Mouse (Mus musculus) thymus, postnatal 0 days (tissue): Measurements from ENCODE around the gene H2-M10.3. TPM values are rescaled to one million over a fixed set of nuclear protein-coding genes. Genes with fewer than 3 reads are reported as not detected.
"Not testable (repeated sequence)": the region's sequence is repeated elsewhere in the genome, so short reads cannot be mapped to it uniquely, and the experiment has no call there.

Experiments
- DNase-seq: peaks from one replicate; pipeline ENCODE4 v3.0.0-alpha.2; 2015; ENCODE audit warnings: low spot score
- polyA plus RNA-seq: library from polyadenylated mRNA; unstranded; fragments of >200 nt; fragmentation: Nextera tagmentation; extraction: Ambion mirVana; gene quantifications from 2 replicates; pipeline ENCODE4 v1.2.1, GENCODE M21; 2015

Gene H2-M10.3
- 0.08 TPM in 1 of 2 replicates, not detected in the other for polyA plus RNA-seq

DNA sequence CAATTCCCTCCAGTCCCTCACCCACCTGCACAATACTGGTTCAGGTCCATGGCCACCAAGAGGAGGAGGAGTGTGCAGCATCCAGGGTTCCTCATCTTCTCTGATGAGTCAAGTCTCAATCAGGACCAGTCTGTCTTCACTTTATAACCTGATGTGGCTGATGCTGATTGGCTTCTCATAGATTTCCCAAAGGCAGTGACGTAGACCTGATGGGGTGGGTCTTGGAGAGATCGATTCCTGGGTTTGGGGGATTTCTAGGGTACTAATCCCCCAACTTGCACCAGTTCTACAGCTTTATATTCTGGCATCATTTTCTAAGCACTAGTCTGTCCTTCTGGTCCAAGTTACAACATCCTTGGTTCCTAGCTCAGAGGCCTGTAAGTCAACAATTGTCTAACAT, at the start of gene H2-M10.3:
Gene H2-M10.3 (minus strand): TSS at position 101 of the 400 bp plus-strand sequence.
- DNase-seq: not testable (repeated sequence)

- DNase-seq: no peak
These were observed 49.2 kb upstream of the H2-M10.3 start for GRCm38 (mm10) chr17:36417416-36417815.

DNA sequence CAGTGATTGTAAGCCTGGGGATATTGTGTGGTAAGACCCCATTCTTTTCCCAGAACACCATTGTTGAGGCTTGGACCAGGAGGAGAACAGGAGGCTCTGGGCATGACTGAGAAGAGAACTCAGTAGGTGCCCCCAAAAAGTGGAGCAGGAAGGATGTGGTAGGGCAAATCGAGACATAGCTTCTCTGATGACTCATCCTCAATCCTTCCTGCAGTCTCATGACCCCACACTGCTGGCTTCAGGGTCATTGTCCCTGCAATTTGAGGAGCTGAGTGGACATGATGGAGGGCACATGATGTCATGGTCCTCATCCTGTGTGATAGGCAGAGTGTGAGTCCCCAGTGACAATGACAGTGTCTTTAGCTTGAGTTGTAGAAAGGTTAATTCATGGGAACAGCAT, 47.2 kb upstream of the H2-M10.3 start:
- no peak for DNase-seq

GRCm38 (mm10) chr17:36414361-36414760, 46.1 kb upstream of the H2-M10.3 start:
- no peak for DNase-seq

DNA sequence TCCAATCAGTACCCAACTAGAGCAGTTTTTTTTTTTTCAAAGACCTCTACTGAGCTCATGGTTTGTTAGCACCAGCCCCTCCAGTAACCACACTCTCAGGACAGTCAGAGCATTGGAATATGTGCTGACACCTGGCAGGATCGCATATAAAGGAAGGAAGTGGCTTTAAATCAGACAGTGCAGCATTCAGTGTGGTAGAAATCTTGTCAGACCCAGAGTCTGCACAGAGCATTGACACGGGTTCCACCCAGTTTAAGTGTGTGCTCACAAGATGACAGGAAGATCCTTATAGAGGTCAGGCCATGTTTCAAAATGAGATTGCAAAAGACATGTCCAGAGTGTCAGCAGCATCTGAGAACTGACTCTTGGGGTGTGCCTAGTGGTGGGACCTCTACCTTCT, 21.7 kb upstream of the H2-M10.3 start:
- DNase-seq: no peak

GRCm38 (mm10) chr17:36362404-36362803, 5.8 kb downstream of the H2-M10.3 start:
- not testable (repeated sequence) for DNase-seq

GRCm38 (mm10) chr17:36357512-36357911, 10.7 kb downstream of the H2-M10.3 start:
- peak; percentile 42 for DNase-seq

- DNase-seq: no peak
These were observed 12.5 kb downstream of the H2-M10.3 start for GRCm38 (mm10) chr17:36355763-36356162.

DNA sequence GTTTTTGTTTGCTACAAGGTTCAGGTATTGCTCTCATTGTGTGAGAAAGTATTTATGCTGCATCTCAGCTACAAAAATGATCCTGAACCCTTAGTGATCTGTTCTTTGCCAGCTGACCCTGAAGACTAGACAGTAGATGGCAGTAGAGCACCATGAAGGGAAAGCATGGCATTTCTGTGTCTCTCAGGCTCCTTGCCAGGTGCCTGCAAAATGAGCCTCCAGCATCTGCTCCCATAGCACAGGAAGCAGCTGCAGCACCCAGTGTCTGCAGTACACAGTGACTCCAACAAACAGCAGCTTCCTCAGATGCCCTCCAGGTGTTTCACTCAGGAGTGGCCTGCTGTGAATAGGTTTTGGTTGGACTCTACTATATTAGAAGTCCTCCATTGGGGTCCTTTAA, 12.9 kb downstream of the H2-M10.3 start:
- DNase-seq: peak; percentile 77

DNA sequence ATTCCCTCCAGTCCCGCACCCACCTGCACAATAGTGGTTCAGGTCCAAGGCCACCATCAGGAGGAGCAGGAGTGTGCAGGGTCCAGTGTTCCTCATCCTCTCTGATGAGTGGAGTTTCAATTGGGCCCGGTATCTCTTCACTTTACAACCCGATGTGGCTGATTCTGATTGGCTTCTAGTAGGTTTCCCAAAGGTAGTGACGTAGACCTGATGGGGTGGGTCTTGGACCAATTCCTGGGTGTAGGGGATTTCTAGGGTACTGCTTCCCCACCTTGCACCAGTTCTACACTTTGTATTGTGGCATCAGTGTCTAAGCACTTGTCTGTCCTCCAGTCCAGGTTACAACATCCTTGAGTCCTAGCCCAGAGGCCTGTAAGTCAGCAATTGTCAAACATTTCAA, 42.2 kb downstream of the H2-M10.3 start, which contains the start of gene H2-M10.1:
Gene H2-M10.1 (minus strand): TSS at position 101 of the 400 bp plus-strand sequence.
- no peak for DNase-seq

DNA sequence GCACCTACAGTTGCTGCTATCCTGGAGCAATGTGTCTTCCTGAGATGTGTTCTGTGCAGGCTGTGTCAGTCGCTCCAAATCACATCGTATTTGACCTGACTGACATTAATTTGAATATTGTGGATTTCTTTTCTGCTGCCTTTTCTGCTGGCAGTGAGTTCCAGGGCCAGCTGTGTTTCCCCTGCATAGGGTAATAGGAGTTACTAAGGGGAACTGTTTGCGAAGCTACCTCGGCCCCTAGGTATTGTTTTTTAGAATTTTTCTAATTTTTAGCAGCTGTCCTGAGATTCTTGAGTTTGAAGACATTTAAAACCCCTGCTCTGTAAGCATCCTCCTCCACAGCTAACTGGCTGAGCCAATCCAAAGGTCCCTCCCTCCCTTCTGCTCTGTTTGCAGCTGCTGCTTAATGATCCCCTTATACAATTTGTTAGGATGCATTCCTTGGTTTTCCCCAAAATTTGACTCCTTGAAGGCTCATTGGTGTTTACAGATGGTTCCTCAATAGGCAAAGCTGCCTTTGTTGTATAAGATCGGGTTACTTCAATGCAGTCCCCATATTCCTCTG, 52.4 kb downstream of the H2-M10.3 start:
- DNase-seq: no peak

DNA sequence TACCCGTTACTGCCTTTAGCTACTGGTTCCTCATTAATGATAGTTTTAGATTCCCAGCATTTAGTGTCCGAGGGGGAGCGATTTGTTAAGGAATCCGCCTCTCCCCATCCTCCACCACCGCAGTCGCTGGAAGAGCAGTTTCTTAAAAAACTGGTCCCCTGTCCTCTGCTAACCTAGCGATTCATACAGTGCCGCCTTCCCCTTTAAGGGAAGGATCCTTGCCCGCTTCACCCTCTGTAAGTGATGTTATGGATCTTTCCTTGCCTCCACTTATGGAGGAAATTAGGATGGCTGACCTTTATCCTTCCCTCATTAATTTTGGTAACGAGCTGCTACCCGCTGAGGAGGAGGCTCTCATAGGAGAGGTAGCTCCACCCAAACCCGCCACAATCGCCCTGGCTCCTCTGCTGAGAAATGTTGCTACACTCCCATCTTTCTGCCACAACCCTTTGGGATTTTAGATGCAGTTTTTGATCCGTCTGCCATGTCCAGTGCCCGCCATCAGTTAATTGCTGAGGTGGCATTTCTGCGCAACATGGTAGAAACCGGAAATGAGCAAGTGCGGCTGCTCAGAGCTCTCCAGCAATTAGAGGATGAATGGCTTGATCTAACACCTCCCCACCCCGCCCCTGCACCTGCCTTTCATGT, 53.1 kb downstream of the H2-M10.3 start:
- DNase-seq: peak; percentile 63

Other genes starting within 250 kb of the H2-M10.3 start
- 0.48 and 0.57 TPM in 2 replicates for gene Gm19684, start 246.7 kb downstream of the H2-M10.3 start, polyA plus RNA-seq
- 0.45 and 0.99 TPM in 2 replicates for gene Gm7030, start 239.0 kb downstream of the H2-M10.3 start, polyA plus RNA-seq
- gene Gm8909, start 199.9 kb downstream of the H2-M10.3 start, polyA plus RNA-seq: 13.7 and 15.3 TPM in 2 replicates
- 1.9 and 2.7 TPM in 2 replicates for gene H2-T3, start 178.1 kb downstream of the H2-M10.3 start, polyA plus RNA-seq
- gene Rpp21, start 110.3 kb downstream of the H2-M10.3 start, polyA plus RNA-seq: 155 and 159 TPM in 2 replicates
- 11.4 and 16.1 TPM in 2 replicates for gene Trim39, start 96.2 kb downstream of the H2-M10.3 start, polyA plus RNA-seq
- gene H2-M10.2, start 81.9 kb downstream of the H2-M10.3 start, polyA plus RNA-seq: 0.12 TPM in 1 of 2 replicates, not detected in the other
- 0.22 and 0.34 TPM in 2 replicates for gene H2-M10.1, start 42.3 kb downstream of the H2-M10.3 start, polyA plus RNA-seq
- gene H2-M10.4, start 93.9 kb upstream of the H2-M10.3 start, polyA plus RNA-seq: not detected in 2 replicates
- gene H2-M11, start 178.7 kb upstream of the H2-M10.3 start, polyA plus RNA-seq: not detected in 2 replicates